Mouse (Mus musculus): ENCODE data around the gene Sh3bgrl3. TPM values are rescaled to one million over a fixed set of nuclear protein-coding genes. Genes with fewer than 3 reads are reported as not detected.

Sh3bgrl3 gene
- polyA plus RNA-seq, 1 experiment from 2014 or later, result 1,117 TPM

DNA sequence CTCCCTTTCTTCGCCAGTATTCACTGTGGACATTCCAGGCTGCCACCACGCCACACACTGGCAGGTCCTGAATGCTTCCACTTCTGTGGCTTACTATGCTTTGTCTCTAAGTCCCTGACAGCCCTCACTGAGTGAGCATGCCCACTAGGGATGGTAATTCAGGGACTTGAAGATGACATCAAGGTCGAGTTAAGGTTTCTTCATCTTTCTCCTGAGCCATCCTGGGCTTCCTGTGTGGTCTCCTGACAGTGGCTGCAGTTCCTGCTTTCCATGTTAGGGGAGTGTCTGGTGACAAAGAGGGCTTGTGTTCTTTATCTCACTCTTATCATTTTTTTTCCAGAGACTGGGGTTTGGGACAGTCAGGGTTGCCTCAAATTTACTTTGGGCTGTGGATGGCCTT, 17.9 kb downstream of the Sh3bgrl3 start:
- no peak overlapping the region for H3K27ac ChIP-seq
- 46% methylated on average over 3 of the region's 3 CpGs for WGBS (ENCODE audit: missing documents)

DNA sequence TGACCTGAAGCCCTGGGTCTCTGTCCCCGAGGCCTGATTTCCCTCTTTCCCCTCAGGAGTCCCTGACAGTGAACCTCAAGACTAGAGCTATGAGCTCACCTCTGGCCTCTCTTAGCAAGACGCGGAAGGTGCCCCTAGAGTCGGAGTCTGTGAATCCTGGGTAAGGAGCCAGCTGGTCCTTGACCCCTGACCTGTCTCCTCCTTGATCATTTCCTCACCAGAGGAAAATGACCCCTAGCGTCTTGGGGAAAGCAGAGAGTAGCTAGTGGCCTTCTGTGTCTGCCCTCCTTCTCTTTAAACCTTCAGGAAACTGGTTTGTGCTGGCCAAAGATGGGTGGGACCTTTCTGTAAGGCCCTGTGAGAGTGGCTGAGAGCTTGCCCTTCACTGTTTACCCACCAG, 20.4 kb downstream of the Sh3bgrl3 start:
- H3K27ac ChIP-seq, result no peak overlapping the region
- WGBS (ENCODE audit: missing documents), result 80% methylated on average over 5 of the region's 5 CpGs
- no peaks in the 10 kb centered on the region for H3K79me2 ChIP-seq (ENCODE audit: inconsistent target)
- H3K4me3 ChIP-seq (ENCODE audit: inconsistent target), result no peak overlapping the region
- H3K36me3 ChIP-seq (ENCODE audit: inconsistent target), result no peaks in the 10 kb centered on the region

More for the DNA sequence above, 17.9 kb downstream of the Sh3bgrl3 start:
- H3K36me3 ChIP-seq (ENCODE audit: inconsistent target), result no peaks in the 10 kb centered on the region
- no peak overlapping the region for H3K4me3 ChIP-seq (ENCODE audit: inconsistent target)
- H3K79me2 ChIP-seq (ENCODE audit: inconsistent target), result no peaks in the 10 kb centered on the region

DNA sequence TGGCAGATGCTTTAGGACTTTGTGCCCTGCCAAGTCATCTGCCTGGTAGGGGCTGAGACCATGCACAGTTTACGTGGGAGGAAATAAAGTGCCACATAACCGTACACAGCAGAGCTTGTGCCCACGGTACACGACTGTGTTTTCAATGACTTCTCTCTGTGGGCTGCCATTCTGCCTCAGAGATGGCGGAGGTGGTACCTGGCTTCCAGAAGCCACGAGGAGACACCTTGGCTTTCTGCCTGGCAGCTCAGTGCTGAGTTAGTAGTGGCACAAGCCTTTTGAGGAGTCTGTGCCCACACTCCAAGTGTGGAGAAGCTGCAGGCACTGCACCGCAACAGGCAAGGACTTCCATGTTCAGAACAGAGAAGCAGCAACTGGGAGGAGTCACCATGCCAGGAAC, 20.9 kb downstream of the Sh3bgrl3 start:
- 70% methylated on average over 7 of the region's 7 CpGs for WGBS (ENCODE audit: missing documents)
- Histone ChIP-seq H3K79me2 (ENCODE audit: inconsistent target) (no peaks in the 10 kb centered on the region), H3K36me3 (ENCODE audit: inconsistent target) (no peaks in the 10 kb centered on the region), H3K27ac (no peak overlapping the region), H3K4me3 (ENCODE audit: inconsistent target) (no peak overlapping the region)

DNA sequence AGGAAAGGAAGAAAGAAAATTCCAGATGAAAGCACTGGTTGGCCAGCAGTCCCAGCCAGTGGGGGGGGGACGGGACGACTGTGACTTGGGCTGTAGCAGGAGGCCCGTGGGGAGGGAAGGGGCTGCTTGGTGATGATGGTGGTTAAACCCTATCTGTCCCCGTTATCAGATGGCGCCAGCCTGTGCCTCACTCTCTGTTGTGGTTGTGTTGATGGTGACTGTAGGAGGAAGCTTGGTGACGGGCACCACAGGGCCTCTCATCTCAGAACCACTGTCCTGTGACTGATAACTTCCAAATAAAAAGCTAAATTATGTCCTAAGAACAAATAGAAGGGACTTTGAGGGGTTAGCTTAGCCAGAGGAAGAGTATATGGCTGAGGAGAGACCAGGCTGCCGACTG, 22.5 kb downstream of the Sh3bgrl3 start:
- H3K27ac ChIP-seq, result no peak overlapping the region
- 45% methylated on average over 7 of the region's 7 CpGs for WGBS (ENCODE audit: missing documents)
- H3K36me3 ChIP-seq (ENCODE audit: inconsistent target), result no peaks in the 10 kb centered on the region
- no peak overlapping the region for H3K4me3 ChIP-seq (ENCODE audit: inconsistent target)
- H3K79me2 ChIP-seq (ENCODE audit: inconsistent target), result no peaks in the 10 kb centered on the region

DNA sequence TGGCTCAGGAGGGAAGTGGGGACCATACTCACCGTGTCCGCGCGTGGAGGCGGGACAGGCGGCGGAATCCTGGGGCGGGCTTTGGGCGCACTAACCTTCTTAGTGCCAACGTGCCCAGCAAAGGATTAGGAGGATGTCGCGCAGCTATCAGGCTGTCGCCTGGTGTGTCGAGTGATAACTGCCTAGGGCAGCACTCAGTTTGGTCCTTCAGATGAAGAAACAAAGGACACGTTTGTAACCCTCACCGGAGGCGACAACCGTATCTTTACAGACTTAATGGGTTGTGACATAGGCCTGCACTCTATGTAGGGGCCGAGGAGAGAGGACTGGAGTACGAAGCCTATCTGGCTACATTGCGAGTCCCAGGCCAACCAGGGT, 25.9 kb downstream of the Sh3bgrl3 start:
- H3K36me3 ChIP-seq (ENCODE audit: inconsistent target), result no peaks in the 10 kb centered on the region
- 13% methylated on average over 21 of the region's 21 CpGs for WGBS (ENCODE audit: missing documents)
- H3K4me3 ChIP-seq (ENCODE audit: inconsistent target), result peak overlapping the region; percentile 41
- H3K27ac ChIP-seq, result no peak overlapping the region
- H3K79me2 ChIP-seq (ENCODE audit: inconsistent target), result no peaks in the 10 kb centered on the region

DNA sequence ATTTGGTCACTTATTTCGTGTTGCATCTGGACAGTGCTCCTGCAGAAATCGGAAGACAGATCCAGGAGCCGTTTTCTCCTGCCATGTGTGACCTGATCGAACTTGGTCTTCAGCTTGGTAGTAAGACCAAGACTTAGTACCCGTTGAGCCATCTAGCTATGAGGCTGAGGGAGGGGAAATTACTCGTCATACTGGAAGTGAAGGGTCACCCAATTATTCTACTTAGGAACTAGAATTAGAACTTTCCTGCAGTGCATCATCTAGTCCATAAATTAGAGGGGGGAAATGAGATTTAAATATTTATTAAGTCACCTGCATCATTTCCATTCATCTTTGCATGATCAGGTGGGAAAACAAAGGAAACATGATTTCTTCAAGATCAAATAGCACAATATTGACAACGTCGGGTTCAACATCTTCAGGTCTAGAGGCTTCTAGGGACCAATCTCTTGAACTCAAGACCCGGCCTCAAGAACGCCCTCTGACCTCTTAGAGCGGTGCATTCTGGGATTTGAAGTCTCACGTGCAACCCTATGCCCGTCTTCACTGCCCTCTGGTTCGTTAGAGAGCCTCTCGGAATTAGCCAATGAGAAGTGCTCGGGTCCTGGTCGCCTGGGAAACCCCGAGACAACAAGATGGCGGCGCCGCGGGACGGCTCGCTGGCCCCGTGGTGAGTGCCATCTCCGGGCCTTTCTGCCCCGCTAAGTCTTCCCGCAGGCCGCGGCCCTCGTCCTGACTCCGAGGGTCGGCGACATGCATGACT, 26.4 kb downstream of the Sh3bgrl3 start, which contains the start of gene Ubxn11:
Gene Ubxn11 (plus strand): TSS at position 592 of the 763 bp plus-strand sequence.
- Histone ChIP-seq H3K27ac (no peak within 1 kb of the TSS), H3K79me2 (ENCODE audit: inconsistent target) (no peaks in the 10 kb centered on the region), H3K36me3 (ENCODE audit: inconsistent target) (no peaks in the 10 kb centered on the region), H3K4me3 (ENCODE audit: inconsistent target) (peak within 1 kb of the TSS; percentile 41)
- WGBS (ENCODE audit: missing documents), result 20% methylated on average over 34 of the region's 34 CpGs

DNA sequence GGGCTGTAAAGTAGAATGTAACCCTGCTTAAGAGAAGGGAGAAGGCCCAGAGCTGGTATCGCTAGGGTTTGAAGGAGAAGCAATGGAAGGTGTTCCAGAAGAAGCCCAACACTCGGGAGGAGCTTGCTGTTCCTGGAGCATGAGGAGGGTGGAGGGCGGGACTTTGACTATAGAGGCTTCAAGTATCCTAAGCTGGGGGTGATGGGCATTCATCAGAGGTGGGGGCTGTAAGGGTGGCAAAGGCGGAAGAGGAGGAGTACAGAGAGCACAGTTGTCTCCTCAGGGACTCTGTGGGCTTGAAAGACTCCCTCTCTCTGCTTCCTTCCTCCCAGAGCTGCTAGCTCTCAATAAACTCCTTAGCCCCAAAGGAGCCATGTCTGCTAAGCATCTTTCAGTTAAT, 28.3 kb downstream of the Sh3bgrl3 start:
- H3K4me3 ChIP-seq (ENCODE audit: inconsistent target), result no peak overlapping the region
- WGBS (ENCODE audit: missing documents), result 96% methylated on average over 4 of the region's 4 CpGs
- H3K27ac ChIP-seq, result no peak overlapping the region

DNA sequence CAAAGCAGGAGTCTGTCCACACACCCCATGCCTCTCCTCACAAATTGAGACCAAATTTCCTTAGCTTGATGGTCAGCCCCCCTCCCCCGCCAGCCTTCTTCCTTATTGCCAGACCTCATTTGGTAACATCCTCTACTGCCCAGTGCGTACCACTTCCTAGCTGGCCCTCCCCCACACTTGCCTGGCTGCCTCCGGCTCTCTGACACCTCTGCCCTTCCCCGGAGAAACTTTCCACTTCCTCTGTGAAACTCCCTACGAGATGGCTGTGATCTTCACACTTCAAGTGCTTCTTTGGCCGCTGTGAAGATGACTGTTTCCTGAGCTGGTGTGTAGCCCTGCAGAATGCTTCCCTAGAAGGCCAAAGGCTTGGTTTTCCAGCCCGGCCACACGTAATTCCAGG, 30.0 kb downstream of the Sh3bgrl3 start:
- no peak overlapping the region for H3K4me3 ChIP-seq (ENCODE audit: inconsistent target)
- peaks cover 13% of the 10 kb centered on the region for H3K79me2 ChIP-seq (ENCODE audit: inconsistent target)
- H3K36me3 ChIP-seq (ENCODE audit: inconsistent target), result no peaks in the 10 kb centered on the region; the same call in 1 of the 2 replicates
- peak overlapping the region; percentile 95 for H3K27ac ChIP-seq
- WGBS (ENCODE audit: missing documents), result 5% methylated on average over 8 of the region's 8 CpGs

More for the DNA sequence above, 28.3 kb downstream of the Sh3bgrl3 start:
- Histone ChIP-seq H3K79me2 (ENCODE audit: inconsistent target) (no peaks in the 10 kb centered on the region), H3K36me3 (ENCODE audit: inconsistent target) (no peaks in the 10 kb centered on the region)

DNA sequence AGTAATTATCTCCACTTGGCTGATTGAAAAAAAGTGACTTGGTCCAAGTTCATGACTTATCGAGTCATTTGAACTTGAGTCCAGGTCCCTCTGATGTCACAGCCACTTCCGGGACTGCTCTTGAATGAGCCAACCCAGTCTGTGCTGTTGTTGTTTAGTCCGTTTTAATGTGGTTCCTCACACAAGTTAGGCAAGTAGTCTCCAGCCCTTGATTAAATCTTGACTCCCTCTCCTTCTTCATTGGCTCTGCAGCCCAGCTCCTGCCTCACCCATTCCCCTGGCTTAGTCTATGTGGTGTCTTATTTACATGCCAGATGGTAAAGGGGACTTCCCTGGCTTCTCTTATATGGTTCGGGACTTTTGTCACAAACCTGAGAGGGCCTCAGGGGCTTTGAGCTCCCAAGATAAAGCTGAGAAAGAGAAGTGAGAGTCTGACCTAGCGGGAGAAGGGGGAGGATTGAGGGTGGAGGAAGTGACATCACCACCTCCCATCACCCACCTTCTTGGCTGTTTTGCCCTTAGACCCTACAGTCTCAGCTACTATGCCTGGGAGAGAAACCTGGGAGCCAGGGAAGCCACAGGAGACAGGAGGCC, 31.5 kb downstream of the Sh3bgrl3 start:
- H3K36me3 ChIP-seq (ENCODE audit: inconsistent target), result no peaks in the 10 kb centered on the region; the same call in 1 of the 2 replicates
- WGBS (ENCODE audit: missing documents), result 2% methylated on average over 5 of the region's 5 CpGs

DNA sequence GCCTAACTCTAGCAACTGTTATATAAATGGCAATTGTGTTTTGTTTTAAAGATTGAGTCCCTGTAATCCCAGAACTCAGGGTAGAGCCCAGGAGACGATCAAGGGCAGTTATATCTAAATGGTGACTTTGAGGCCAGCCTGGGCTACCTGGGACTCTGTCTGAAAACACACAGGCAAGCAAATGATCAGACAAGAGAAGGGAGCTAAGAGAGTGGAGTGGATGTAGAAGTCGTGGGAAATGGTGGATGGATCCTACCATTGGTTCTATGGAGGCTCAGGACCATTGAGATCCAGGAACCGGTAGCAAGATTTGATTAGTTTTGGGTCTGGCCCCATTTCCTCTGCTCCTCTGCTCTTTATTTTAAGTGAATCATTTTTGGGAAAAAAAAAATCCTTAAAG, 32.5 kb downstream of the Sh3bgrl3 start:
- WGBS (ENCODE audit: missing documents), result 88% methylated on average over 3 of the region's 3 CpGs
- no peak overlapping the region for H3K4me3 ChIP-seq (ENCODE audit: inconsistent target)
- peak overlapping the region; percentile 95 for H3K27ac ChIP-seq
- no peaks in the 10 kb centered on the region; the same call in 1 of the 2 replicates for H3K36me3 ChIP-seq (ENCODE audit: inconsistent target)
- peaks cover 25% of the 10 kb centered on the region for H3K79me2 ChIP-seq (ENCODE audit: inconsistent target)

More for the DNA sequence above, 31.5 kb downstream of the Sh3bgrl3 start:
- Histone ChIP-seq H3K79me2 (ENCODE audit: inconsistent target) (peaks cover 25% of the 10 kb centered on the region), H3K4me3 (ENCODE audit: inconsistent target) (no peak overlapping the region), H3K27ac (peak overlapping the region; percentile 95)

DNA sequence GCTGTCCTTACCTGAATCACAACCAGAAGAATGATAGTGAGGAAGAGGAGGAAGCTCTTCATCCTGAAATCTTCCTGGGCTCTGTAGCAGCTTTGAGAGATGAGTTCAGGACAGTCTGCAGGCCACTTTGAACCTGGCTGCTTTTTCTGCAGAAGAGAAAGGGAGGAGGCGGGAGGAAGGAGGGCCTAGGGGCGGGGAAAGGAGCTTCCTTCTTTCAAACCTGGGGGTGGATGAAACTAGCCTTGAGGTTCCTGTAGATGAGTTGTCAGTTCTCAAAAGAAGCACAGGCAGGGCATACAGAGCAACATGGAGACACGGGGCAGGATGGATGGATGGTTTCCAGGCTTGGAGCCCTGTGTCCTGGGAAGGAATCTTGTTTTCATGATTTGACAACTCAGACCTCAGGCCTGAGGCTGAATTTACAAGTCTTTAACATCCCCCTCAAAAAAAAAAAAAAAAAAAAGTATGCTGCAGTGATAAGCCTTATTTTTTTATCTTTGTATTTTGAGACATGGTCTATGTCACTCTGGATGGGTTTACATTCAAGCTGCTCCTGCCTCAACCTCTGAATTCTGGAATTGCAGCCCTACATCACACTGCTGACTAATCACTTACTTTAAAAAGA, 33.6 kb downstream of the Sh3bgrl3 start, which contains the start of gene Cd52:
Gene Cd52 (minus strand): TSS at position 160 of the 625 bp plus-strand sequence.
- peak within 1 kb of the TSS; percentile 50 for H3K4me3 ChIP-seq (ENCODE audit: inconsistent target)
- H3K36me3 ChIP-seq (ENCODE audit: inconsistent target), result no peaks in the 10 kb centered on the region; the same call in 1 of the 2 replicates
- 0% methylated on average over 3 of the region's 3 CpGs for WGBS (ENCODE audit: missing documents)
- peaks cover 25% of the 10 kb centered on the region for H3K79me2 ChIP-seq (ENCODE audit: inconsistent target)
- H3K27ac ChIP-seq, result peak within 1 kb of the TSS; percentile 95

DNA sequence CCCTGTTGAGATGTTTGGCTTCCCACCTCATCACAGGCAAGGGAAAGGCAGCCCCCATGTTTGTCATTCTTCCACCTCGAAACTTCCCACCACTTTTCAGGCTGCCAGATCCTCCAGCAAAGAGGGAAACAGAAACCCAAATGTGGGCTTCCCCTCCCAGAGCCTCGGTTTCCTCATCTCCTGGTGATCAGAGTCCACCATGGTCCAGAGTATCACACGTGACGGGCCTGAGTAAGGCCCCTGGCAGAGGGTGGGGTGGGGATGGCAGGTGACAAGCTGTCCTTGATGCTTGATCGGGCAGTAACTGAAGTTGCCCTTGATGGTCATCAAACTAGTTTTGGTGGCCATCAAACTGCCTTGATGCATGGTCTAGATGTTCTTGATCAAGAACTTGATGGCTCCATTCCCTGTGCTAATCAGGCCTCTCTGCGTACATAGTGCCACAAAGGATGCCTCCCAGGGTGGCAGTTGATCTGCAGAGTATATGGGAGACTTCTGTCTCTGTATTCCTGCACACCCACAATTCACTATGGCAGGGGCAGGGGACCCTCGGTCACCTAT, 34.5 kb downstream of the Sh3bgrl3 start:
- WGBS (ENCODE audit: missing documents), result 47% methylated on average over 7 of the region's 7 CpGs
- no peaks in the 10 kb centered on the region; the same call in 1 of the 2 replicates for H3K36me3 ChIP-seq (ENCODE audit: inconsistent target)
- peak overlapping the region; percentile 50 for H3K4me3 ChIP-seq (ENCODE audit: inconsistent target)
- H3K27ac ChIP-seq, result peak overlapping the region; percentile 95
- H3K79me2 ChIP-seq (ENCODE audit: inconsistent target), result peaks cover 25% of the 10 kb centered on the region

DNA sequence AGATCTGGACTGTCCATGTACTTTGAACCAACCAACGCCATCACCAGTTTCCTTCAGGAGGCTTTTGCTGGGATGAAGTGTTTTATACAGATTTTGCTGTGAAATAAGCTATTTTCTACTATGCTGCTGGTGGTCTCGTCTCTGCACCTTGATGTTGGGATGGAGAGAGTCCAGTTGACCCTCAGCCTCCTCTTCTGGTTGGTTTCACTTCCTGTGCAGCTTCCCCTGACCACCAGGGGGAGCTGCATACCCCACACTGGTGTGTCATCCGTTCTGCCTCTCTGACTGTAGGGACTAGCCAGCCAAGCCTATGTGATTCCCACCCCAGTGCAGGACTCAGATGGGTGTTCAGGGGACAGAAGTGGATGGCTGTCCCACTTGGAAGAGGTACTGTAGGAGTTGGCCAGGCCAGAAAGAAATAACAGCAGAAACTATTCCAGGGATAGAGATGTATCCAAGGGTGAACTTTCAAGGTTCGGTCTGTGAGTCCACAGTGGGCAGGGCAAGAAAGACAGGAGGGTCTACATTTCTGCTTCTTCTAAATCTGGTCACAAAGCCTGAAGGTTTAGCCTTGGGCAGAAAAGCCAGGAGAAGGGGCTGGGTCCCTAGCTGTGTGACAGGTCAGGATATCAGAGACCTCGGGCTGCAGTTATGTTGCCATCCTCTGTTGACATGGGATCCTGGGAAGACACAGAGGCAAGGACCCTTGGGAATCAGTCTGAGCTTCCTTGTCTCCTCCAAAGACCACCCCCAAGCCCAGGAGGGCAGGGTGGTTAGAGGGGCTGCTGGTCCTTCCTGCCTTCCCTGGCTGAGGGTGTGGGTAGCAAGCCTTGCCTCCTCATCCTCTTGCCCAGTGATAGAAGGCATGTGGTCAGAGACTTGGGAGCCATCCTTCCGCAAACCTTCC, 36.0 kb downstream of the Sh3bgrl3 start:
- peaks cover 25% of the 10 kb centered on the region for H3K79me2 ChIP-seq (ENCODE audit: inconsistent target)
- H3K36me3 ChIP-seq (ENCODE audit: inconsistent target), result no peaks in the 10 kb centered on the region; the same call in 1 of the 2 replicates
- H3K27ac ChIP-seq, result peak overlapping the region; percentile 95; the same call in 1 of the 2 replicates
- WGBS (ENCODE audit: missing documents), result 62% methylated on average over 6 of the region's 6 CpGs
- peak overlapping the region; percentile 50; the same call in 1 of the 2 replicates for H3K4me3 ChIP-seq (ENCODE audit: inconsistent target)

DNA sequence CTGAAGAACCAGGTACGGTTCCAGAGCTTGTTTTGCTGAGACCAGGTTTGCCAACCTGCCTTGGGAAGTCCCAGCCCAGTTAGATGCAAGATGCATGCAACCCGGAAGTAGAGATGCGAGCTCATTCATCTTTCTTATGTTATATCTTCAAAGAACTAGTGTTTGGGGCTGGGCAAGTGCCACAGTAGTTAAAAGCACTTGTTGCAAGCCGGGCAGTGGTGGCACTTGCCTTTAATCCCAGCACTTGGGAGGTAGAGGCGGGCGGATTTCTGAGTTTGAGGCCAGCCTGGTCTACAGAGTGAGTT, 37.4 kb downstream of the Sh3bgrl3 start:
- Histone ChIP-seq H3K27ac (no peak overlapping the region), H3K4me3 (ENCODE audit: inconsistent target) (no peak overlapping the region), H3K79me2 (ENCODE audit: inconsistent target) (peaks cover 25% of the 10 kb centered on the region), H3K36me3 (ENCODE audit: inconsistent target) (no peaks in the 10 kb centered on the region; the same call in 1 of the 2 replicates)
- WGBS (ENCODE audit: missing documents), result 84% methylated on average over 6 of the region's 6 CpGs

All from macrophage (primary cell).